Mouse (Mus musculus): ENCODE data around the gene Ppp2r1b.

- TF ChIP-seq POLR2A (IDR thresholded peaks at IDR 0.05; ENCODE audit: insufficient read depth, low read length) (no peak), CTCF (IDR thresholded peaks at IDR 0.05; ENCODE audit: low read depth, low read length) (no peak), EP300 (IDR thresholded peaks at IDR 0.05; ENCODE audit: insufficient read depth, low read depth, low read length) (no peak)
Measured at GRCm38 (mm10) chr9:50819716-50820115, 25.4 kb upstream of the Ppp2r1b start.

All from ES-Bruce4 (cell line).